32 mouse cellular contexts compared by ENCODE assay signal in the genomic region with DNA sequence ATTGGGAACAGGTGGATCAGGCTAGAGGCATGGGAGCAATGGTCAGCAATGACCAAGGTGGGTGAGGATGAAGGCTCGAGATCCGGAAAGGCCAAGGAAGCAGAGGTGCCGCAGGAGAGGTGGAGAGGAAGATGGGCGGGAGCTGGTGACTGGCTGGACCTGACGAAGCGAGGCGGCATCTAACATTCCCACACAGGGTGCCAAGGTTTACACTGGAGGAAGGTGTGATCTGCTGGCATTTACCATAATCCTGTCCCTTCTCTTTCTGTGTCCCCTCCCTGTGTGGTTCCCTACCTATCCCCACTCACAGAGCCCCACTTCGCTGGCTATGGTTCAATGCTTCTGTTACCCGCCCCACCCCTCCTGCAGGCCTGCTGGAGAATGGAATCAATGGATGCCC. TPM values are rescaled to one million over a fixed set of nuclear protein-coding genes. Genes with fewer than 3 reads are reported as not detected.
DNase-seq lines count a peak whose midpoint lies in the region; ATAC-seq and TF ChIP-seq lines count a peak whose summit lies in the region.
"Had no signal": no experiment of that assay in that cellular context is flagged by ENCODE, and none has a peak within 500 bp of the region (broad histone marks: within the 10 kb centered on the region; RNA-seq: fewer than 3 reads in every experiment).

No protein-coding gene starts in this region.

- intact Hi-C loops in gastrocnemius, adult 2 months (cut with DNase I) = loop anchor here (2.0 to 5.0 kb wide), 4 partner anchors 46 to 421 kb away; a partner anchor contains a TSS

- H3K4me2 ChIP-seq in lung, embryonic 15.5 days = no peak overlapping the region
- no peak overlapping the region for H3K4me2 ChIP-seq in forebrain, embryonic 15.5 days (replicated peaks)
- H3K4me2 ChIP-seq: embryonic facial prominence, embryonic 12.5 days; heart, embryonic 13.5 days; hindbrain, embryonic 13.5 days; limb, embryonic 12.5 days; liver, embryonic 15.5 days; lung, embryonic 14.5 days; midbrain, embryonic 13.5 days; neural tube, embryonic 13.5 days; stomach, embryonic 15.5 days had no signal

- WGBS in lung, embryonic 15.5 days = 87% methylated on average over 9 of the region's 9 CpGs
- whole genome bisulfite sequencing in forebrain, embryonic 15.5 days = 69% methylated on average over 9 of the region's 9 CpGs

- H3K4me3 ChIP-seq in gastrocnemius, adult 2 months = no peak overlapping the region
- no peak overlapping the region for H3K4me3 ChIP-seq in lung, embryonic 15.5 days
- no peak overlapping the region for H3K4me3 ChIP-seq in forebrain, embryonic 15.5 days
- H3K4me3 ChIP-seq: embryonic facial prominence, embryonic 12.5 days; heart, embryonic 13.5 days; hindbrain, embryonic 13.5 days; limb, embryonic 12.5 days; liver, embryonic 15.5 days; midbrain, embryonic 13.5 days; neural tube, embryonic 13.5 days; stomach, embryonic 15.5 days had no signal

- no peak for DNase-seq in gastrocnemius, adult 2 months
- no peak for DNase-seq in gastrocnemius, adult 18-20 months (ENCODE audit: low spot score)
- no peak for DNase-seq in lung, postnatal 25 days (ENCODE audit: low spot score)
- peak; percentile 54 for DNase-seq in brain, adult 2 months (ENCODE audit: low read depth, low spot score)
- DNase-seq in retina, postnatal 1 day = no peak
- DNase-seq: B cell, adult 2 months; cerebellum, adult 9-10 months; embryo, embryonic 11 days; gastrocnemius, postnatal 36 days; kidney, postnatal 14 days; layer of hippocampus, adult 9-11 months had no signal

- H3K27me3 ChIP-seq in lung, embryonic 15.5 days = no peaks in the 10 kb centered on the region
- no peaks in the 10 kb centered on the region for H3K27me3 ChIP-seq in forebrain, embryonic 15.5 days
- H3K27me3 ChIP-seq: embryonic facial prominence, embryonic 12.5 days; heart, embryonic 13.5 days; hindbrain, embryonic 13.5 days; limb, embryonic 12.5 days; liver, embryonic 15.5 days; midbrain, embryonic 13.5 days; neural tube, embryonic 13.5 days; stomach, embryonic 15.5 days had no signal

- peaks cover 25% of the 10 kb centered on the region for H3K4me1 ChIP-seq in lung, embryonic 15.5 days
- peaks cover 31% of the 10 kb centered on the region for H3K4me1 ChIP-seq in forebrain, embryonic 15.5 days
- H3K4me1 ChIP-seq: embryonic facial prominence, embryonic 12.5 days; limb, embryonic 12.5 days; stomach, embryonic 15.5 days had no signal

- peak overlapping the region; percentile 36; the same call in 1 of the 2 replicates for H3K27ac ChIP-seq in gastrocnemius, adult 2 months
- 0 out of 2 replicates have a peak overlapping the region, but pooled peaks have one; percentile 25 for H3K27ac ChIP-seq in lung, embryonic 15.5 days
- 0 out of 2 replicates have a peak overlapping the region, but pooled peaks have one; percentile 21 for H3K27ac ChIP-seq in forebrain, embryonic 15.5 days (replicated peaks)
- H3K27ac ChIP-seq: embryonic facial prominence, embryonic 12.5 days; limb, embryonic 12.5 days; liver, embryonic 15.5 days; midbrain, embryonic 13.5 days; neural tube, embryonic 13.5 days; stomach, embryonic 15.5 days had no signal

- H3K9ac ChIP-seq in lung, embryonic 15.5 days = no peak overlapping the region
- H3K9ac ChIP-seq in forebrain, embryonic 15.5 days (replicated peaks) = no peak overlapping the region
- H3K9ac ChIP-seq: embryonic facial prominence, embryonic 12.5 days; heart, embryonic 13.5 days; limb, embryonic 12.5 days; liver, embryonic 15.5 days; lung, embryonic 14.5 days; midbrain, embryonic 13.5 days; neural tube, embryonic 13.5 days; stomach, embryonic 15.5 days had no signal

- ATAC-seq in lung, embryonic 15.5 days (ENCODE audit: borderline replicate concordance, extremely low read depth, low FRiP score, low TSS enrichment) = no peak
- no peak for ATAC-seq in forebrain, embryonic 15.5 days (replicated peaks)
- ATAC-seq: activated CD4-positive, CD25-positive, alpha-beta regulatory T cell, adult 4 months; intestine, embryonic 16.5 days; midbrain, embryonic 13.5 days had no signal

- no peaks in the 10 kb centered on the region for H3K9me3 ChIP-seq in lung, embryonic 15.5 days
- H3K9me3 ChIP-seq in forebrain, embryonic 15.5 days = no peaks in the 10 kb centered on the region
- H3K9me3 ChIP-seq: embryonic facial prominence, embryonic 12.5 days; heart, embryonic 13.5 days; hindbrain, embryonic 13.5 days; limb, embryonic 12.5 days; liver, embryonic 15.5 days; midbrain, embryonic 13.5 days; neural tube, embryonic 13.5 days; stomach, embryonic 15.5 days had no signal

- no peak for TF ChIP-seq CTCF in gastrocnemius, adult 2 months (IDR thresholded peaks at IDR 0.05)

- H3K36me3 ChIP-seq in lung, embryonic 15.5 days = peaks cover 15% of the 10 kb centered on the region; the same call in 1 of the 2 replicates
- H3K36me3 ChIP-seq in forebrain, embryonic 15.5 days = peaks cover 26% of the 10 kb centered on the region; the same call in 1 of the 2 replicates

RNA-seq across cellular contexts. Expression of a gene that starts 9.3 kb away (rescaled TPM):
- 1 to 10 TPM in 1 of 2 experiments, under 1 TPM in 1; 0.86 to 1.1 TPM for total RNA-seq in gastrocnemius, adult 2 months (2021)
- 1 to 10 TPM; 1.3 to 1.9 TPM for total RNA-seq in gastrocnemius, adult 18-20 months (2021)
- not detected in 2 replicates for polyA plus RNA-seq in lung, embryonic 15.5 days (2015; fragmentation: Nextera tagmentation; extraction: Ambion mirVana)
- polyA plus RNA-seq in forebrain, embryonic 15.5 days (2015; fragmentation: Nextera tagmentation; extraction: Ambion mirVana) = 0.70 and 1.0 TPM in 2 replicates
- total RNA-seq: heart, adult 8-10 months; liver, adult 2 months; megakaryocyte-erythroid progenitor cell, adult 5-6 weeks had no signal
- polyA plus RNA-seq: activated CD4-positive, CD25-positive, alpha-beta regulatory T cell, adult 4 months; heart, embryonic 13.5 days; liver, adult 2 months; liver, embryonic 15.5 days; lung, embryonic 14.5 days; stomach, embryonic 15.5 days had no signal

RNA-seq across cellular contexts. Expression of a gene that starts 13.2 kb away (rescaled TPM):
- total RNA-seq in gastrocnemius, adult 2 months (2021) = 10 to 100 TPM in 1 of 2 experiments, 1 to 10 TPM in 1; 9.6 to 12.7 TPM
- 1 to 10 TPM; 9.1 to 9.4 TPM for total RNA-seq in gastrocnemius, adult 18-20 months (2021)
- polyA plus RNA-seq in lung, embryonic 15.5 days (2015; fragmentation: Nextera tagmentation; extraction: Ambion mirVana) = 38.0 and 38.4 TPM in 2 replicates
- polyA plus RNA-seq in forebrain, embryonic 15.5 days (2015; fragmentation: Nextera tagmentation; extraction: Ambion mirVana) = 8.3 and 9.2 TPM in 2 replicates

RNA-seq across cellular contexts. Expression of a gene that starts 13.4 kb away (rescaled TPM):
- total RNA-seq in gastrocnemius, adult 2 months (2021) = 10 to 100 TPM; 27.8 to 29.7 TPM
- total RNA-seq in gastrocnemius, adult 18-20 months (2021) = 10 to 100 TPM; 24.6 to 28.2 TPM
- 34.4 and 40.8 TPM in 2 replicates for polyA plus RNA-seq in lung, embryonic 15.5 days (2015; fragmentation: Nextera tagmentation; extraction: Ambion mirVana)
- polyA plus RNA-seq in forebrain, embryonic 15.5 days (2015; fragmentation: Nextera tagmentation; extraction: Ambion mirVana) = 31.5 and 32.8 TPM in 2 replicates

RNA-seq across cellular contexts. Expression of a gene that starts 27.9 kb away (rescaled TPM):
- total RNA-seq in gastrocnemius, adult 2 months (2021) = not detected
- not detected for total RNA-seq in gastrocnemius, adult 18-20 months (2021)
- polyA plus RNA-seq in lung, embryonic 15.5 days (2015; fragmentation: Nextera tagmentation; extraction: Ambion mirVana) = not detected in 2 replicates
- polyA plus RNA-seq in forebrain, embryonic 15.5 days (2015; fragmentation: Nextera tagmentation; extraction: Ambion mirVana) = 0.17 and 0.78 TPM in 2 replicates
- total RNA-seq: adrenal gland, adult 2 months; adrenal gland, postnatal 36 days; ES-E14; gastrocnemius, postnatal 36 days; heart, adult 8-10 months; heart, postnatal 4 days; megakaryocyte-erythroid progenitor cell, adult 5-6 weeks had no signal
- polyA plus RNA-seq: embryonic facial prominence, embryonic 12.5 days; heart, embryonic 13.5 days; intestine, embryonic 16.5 days; limb, embryonic 12.5 days; liver, embryonic 15.5 days; lung, embryonic 14.5 days; neural tube, embryonic 13.5 days; stomach, embryonic 15.5 days; thymus, adult 2 months had no signal

RNA-seq across cellular contexts. Expression of a gene that starts 48.4 kb away (rescaled TPM):
- 100 to 1,000 TPM; 664 to 696 TPM for total RNA-seq in gastrocnemius, adult 2 months (2021)
- total RNA-seq in gastrocnemius, adult 18-20 months (2021) = 100 to 1,000 TPM; 659 to 760 TPM
- 635 and 678 TPM in 2 replicates for polyA plus RNA-seq in lung, embryonic 15.5 days (2015; fragmentation: Nextera tagmentation; extraction: Ambion mirVana)
- 950 and 958 TPM in 2 replicates for polyA plus RNA-seq in forebrain, embryonic 15.5 days (2015; fragmentation: Nextera tagmentation; extraction: Ambion mirVana)
